Mouse (Mus musculus) midbrain, embryonic 10.5 days (tissue): ENCODE results near the gene Parvg. TPM values are rescaled to one million over a fixed set of nuclear protein-coding genes. Genes with fewer than 3 reads are reported as not detected.
A peak's percentile ranks its signal among the peaks of the same experiment; 100 is the strongest.

Experiments
- DNase-seq: peaks from one replicate; pipeline ENCODE4 v3.0.0-alpha.2; 2017; ENCODE audit warnings: low spot score
- H3K27ac ChIP-seq: fragments of 300-500 bp; sonication (generic); replicated peaks from 2 replicates; pipeline ENCODE4 v1.5.1; 2016; ENCODE audit warnings: mild to moderate bottlenecking
- H3K27me3 ChIP-seq: fragments of 300-500 bp; sonication (generic); 2 replicates; pipeline ENCODE4 v1.6.1; 2016; ENCODE audit warnings: low read depth, mild to moderate bottlenecking; ENCODE audit not compliant: poor library complexity, severe bottlenecking
- H3K36me3 ChIP-seq: fragments of 300-500 bp; sonication (generic); 2 replicates; pipeline ENCODE4 v1.6.1; 2016; ENCODE audit warnings: mild to moderate bottlenecking, moderate library complexity
- H3K4me1 ChIP-seq: fragments of 300-500 bp; sonication (generic); 2 replicates; pipeline ENCODE4 v1.6.1; 2016
- H3K4me3 ChIP-seq: fragments of 300-500 bp; sonication (generic); 2 replicates; pipeline ENCODE4 v1.5.1; 2016; ENCODE audit warnings: mild to moderate bottlenecking, moderate library complexity
- H3K9me3 ChIP-seq: fragments of 300-500 bp; sonication (generic); replicated peaks from 2 replicates; pipeline ENCODE4 v1.6.1; 2016; ENCODE audit warnings: mild to moderate bottlenecking
- WGBS: fragments of 180-500 bp; shearing (Covaris S2); methylation state at CpG from one replicate; pipeline ENCODE4 v1.1.7; 2016; 5-methylcytosine and 5-hydroxymethylcytosine counted together
- polyA plus RNA-seq: library from polyadenylated mRNA; unstranded; fragments of >200 nt; fragmentation: Nextera tagmentation; extraction: Ambion mirVana; gene quantifications from 2 replicates; pipeline ENCODE4 v1.2.1, GENCODE M21; 2016

Gene Parvg
- polyA plus RNA-seq, 1 experiment from 2014 or later, result 0.89 TPM

DNA sequence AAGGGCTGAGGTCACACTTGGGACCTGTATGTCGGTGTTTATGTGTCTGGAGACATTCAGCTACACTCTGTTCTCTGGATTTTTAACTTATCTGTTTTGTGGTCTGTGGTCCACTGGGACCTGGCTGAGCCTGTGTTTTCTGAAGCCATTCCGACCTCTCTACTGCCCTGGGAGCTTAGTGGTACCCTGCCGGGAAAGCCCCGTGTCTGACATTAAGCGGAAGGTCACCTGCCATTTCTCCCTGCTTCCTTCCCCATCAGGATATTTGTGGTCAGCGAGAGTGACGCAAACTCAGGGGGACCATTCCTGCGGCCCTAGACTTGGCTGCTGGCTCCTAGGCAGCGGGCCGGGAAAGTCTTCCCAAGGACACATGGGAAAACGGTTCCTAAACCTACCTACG is 30.2 kb upstream of the Parvg start:
- no peak for DNase-seq
- Histone ChIP-seq H3K27ac (peak overlapping the region; percentile 7; the same call in 1 of the 2 replicates), H3K4me1 (peaks cover 52% of the 10 kb centered on the region), H3K36me3 (peaks cover 10% of the 10 kb centered on the region; the same call in 1 of the 2 replicates), H3K27me3 (peaks cover 48% of the 10 kb centered on the region), H3K4me3 (no peak overlapping the region), H3K9me3 (no peaks in the 10 kb centered on the region)
- WGBS, result 70% methylated on average over 12 of the region's 12 CpGs

DNA sequence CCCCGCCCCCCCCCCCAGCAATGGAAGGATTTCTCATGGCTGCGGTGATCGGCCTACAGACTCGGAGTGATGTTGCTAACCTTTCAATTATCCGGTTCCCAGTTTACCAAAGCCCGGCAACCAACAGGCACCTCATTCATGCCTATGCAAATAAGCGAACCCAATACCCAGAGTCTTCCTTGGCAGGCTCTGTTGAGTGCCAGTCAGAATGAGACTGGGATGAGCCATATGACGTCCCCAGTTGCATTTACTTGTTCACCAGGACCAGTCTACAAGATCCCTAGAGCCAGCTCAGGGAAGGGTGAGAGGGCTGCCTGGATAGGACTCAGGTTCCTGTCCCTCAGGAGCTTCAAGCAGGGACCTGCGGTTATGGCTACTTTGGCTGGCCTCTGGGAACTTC is 29.4 kb upstream of the Parvg start:
- H3K4me1 ChIP-seq, result peaks cover 60% of the 10 kb centered on the region
- H3K27ac ChIP-seq, result 0 out of 2 replicates have a peak overlapping the region, but pooled peaks have one; percentile 7
- peaks cover 50% of the 10 kb centered on the region for H3K27me3 ChIP-seq
- 77% methylated on average over 9 of the region's 9 CpGs for WGBS
- no peak overlapping the region for H3K4me3 ChIP-seq
- no peaks in the 10 kb centered on the region for H3K9me3 ChIP-seq
- DNase-seq, result no peak
- H3K36me3 ChIP-seq, result peaks cover 10% of the 10 kb centered on the region; the same call in 1 of the 2 replicates

GRCm38 (mm10) chr15:84295225-84295624 is 28.6 kb upstream of the Parvg start:
- Histone ChIP-seq H3K36me3 (peaks cover 10% of the 10 kb centered on the region; the same call in 1 of the 2 replicates), H3K27ac (peak overlapping the region; percentile 34; the same call in 1 of the 2 replicates), H3K9me3 (no peaks in the 10 kb centered on the region), H3K4me3 (no peak overlapping the region), H3K4me1 (peaks cover 66% of the 10 kb centered on the region), H3K27me3 (peaks cover 50% of the 10 kb centered on the region)
- DNase-seq, result no peak
- 81% methylated on average over 10 of the region's 10 CpGs for WGBS

GRCm38 (mm10) chr15:84297454-84297853 is 26.4 kb upstream of the Parvg start:
- 69% methylated on average over 8 of the region's 8 CpGs for WGBS
- Histone ChIP-seq H3K36me3 (0 out of 2 replicates have a peak, but pooled peaks cover 4% of the 10 kb centered on the region), H3K4me3 (no peak overlapping the region), H3K9me3 (no peaks in the 10 kb centered on the region), H3K4me1 (peaks cover 82% of the 10 kb centered on the region), H3K27me3 (peaks cover 47% of the 10 kb centered on the region), H3K27ac (peak overlapping the region; percentile 93; the same call in 1 of the 2 replicates)
- DNase-seq, result no peak

GRCm38 (mm10) chr15:84298804-84299370 is 24.9 kb upstream of the Parvg start:
- peak overlapping the region; percentile 41 for H3K4me3 ChIP-seq
- no peaks in the 10 kb centered on the region for H3K9me3 ChIP-seq
- H3K36me3 ChIP-seq, result 0 out of 2 replicates have a peak, but pooled peaks cover 4% of the 10 kb centered on the region
- peak; percentile 74 for DNase-seq
- 23% methylated on average over 13 of the region's 13 CpGs for WGBS
- H3K27me3 ChIP-seq, result peaks cover 56% of the 10 kb centered on the region
- peak overlapping the region; percentile 93 for H3K27ac ChIP-seq
- peaks cover 91% of the 10 kb centered on the region for H3K4me1 ChIP-seq

- DNase-seq, result peak; percentile 84
- Histone ChIP-seq H3K9me3 (no peaks in the 10 kb centered on the region), H3K4me1 (peaks cover 92% of the 10 kb centered on the region), H3K4me3 (peak overlapping the region; percentile 41), H3K36me3 (0 out of 2 replicates have a peak, but pooled peaks cover 4% of the 10 kb centered on the region), H3K27me3 (peaks cover 57% of the 10 kb centered on the region), H3K27ac (peak overlapping the region; percentile 93)
- WGBS, result 11% methylated on average over 9 of the region's 9 CpGs
These were observed 24.0 kb upstream of the Parvg start for GRCm38 (mm10) chr15:84299662-84300333.

GRCm38 (mm10) chr15:84300591-84300990 is 23.2 kb upstream of the Parvg start:
- DNase-seq, result no peak
- 29% methylated on average over 2 of the region's 2 CpGs for WGBS
- H3K9me3 ChIP-seq, result no peaks in the 10 kb centered on the region
- peaks cover 94% of the 10 kb centered on the region for H3K4me1 ChIP-seq
- peaks cover 49% of the 10 kb centered on the region for H3K27me3 ChIP-seq
- 0 out of 2 replicates have a peak, but pooled peaks cover 1% of the 10 kb centered on the region for H3K36me3 ChIP-seq
- H3K4me3 ChIP-seq, result peak overlapping the region; percentile 41; the same call in 1 of the 2 replicates
- H3K27ac ChIP-seq, result peak overlapping the region; percentile 93

DNA sequence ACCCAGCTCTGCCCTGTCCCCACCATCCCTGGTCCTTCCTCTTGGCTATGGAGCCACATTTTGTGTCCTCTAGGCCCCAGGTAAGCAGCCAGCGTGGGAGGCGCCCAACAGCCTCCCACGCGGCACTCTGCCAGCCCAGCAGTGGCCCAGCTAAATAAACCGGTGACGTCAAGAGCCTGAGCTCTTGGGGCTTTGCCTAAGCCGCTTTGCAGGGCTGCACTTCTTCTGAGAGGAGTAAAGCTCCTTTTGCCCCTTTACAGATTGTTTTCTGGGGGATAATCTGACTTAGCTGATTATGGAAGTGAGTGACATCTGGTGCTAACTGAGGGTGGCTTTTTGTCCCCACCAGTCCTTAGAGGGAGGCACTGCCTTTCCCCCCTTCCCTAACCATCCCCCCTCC is 22.8 kb upstream of the Parvg start:
- no peaks in the 10 kb centered on the region for H3K36me3 ChIP-seq
- peak overlapping the region; percentile 41; the same call in 1 of the 2 replicates for H3K4me3 ChIP-seq
- peaks cover 47% of the 10 kb centered on the region for H3K27me3 ChIP-seq
- H3K9me3 ChIP-seq, result no peaks in the 10 kb centered on the region
- DNase-seq, result peak; percentile 79
- H3K27ac ChIP-seq, result peak overlapping the region; percentile 93
- H3K4me1 ChIP-seq, result peaks cover 98% of the 10 kb centered on the region
- WGBS, result 3% methylated on average over 7 of the region's 7 CpGs

DNA sequence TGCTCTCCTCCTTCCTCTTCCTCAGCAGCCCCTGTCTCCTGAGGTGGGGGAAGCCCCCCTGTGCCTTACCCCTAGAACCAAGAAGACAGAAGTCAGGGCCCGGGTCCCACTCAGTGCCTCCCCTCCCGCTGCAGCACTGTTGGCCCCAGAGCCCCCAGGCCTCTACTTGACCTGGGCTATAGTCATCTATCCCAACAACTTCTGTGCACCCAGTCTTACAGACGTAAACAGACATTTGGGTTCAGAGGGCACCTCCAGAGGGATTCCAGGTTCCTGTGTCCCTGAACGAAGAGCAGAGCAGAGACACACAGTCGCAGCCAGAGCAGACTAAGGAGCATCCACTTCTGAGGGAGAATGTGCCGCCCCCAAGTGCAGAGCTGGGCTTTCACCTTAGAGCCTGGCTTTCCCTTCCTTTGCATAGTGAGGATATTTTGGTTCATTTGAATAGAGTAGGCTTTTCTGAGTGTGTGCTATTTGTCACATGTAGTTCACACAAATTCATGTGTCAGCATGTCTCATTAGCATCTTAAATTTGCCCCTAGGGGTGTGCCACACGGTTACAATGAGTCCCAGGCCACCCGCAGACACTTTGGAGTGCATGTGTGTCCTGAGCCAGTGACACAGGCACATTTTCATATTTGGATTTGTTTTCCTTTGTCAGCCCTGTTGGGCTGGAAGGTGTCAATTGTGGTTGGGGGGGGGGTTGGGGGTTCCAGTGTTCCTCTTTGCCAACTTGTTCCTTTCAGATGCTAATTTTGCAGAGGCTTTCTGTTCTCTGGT is 22.0 kb upstream of the Parvg start:
- Histone ChIP-seq H3K27ac (peak overlapping the region; percentile 93), H3K9me3 (no peaks in the 10 kb centered on the region), H3K4me1 (peaks cover 92% of the 10 kb centered on the region), H3K27me3 (peaks cover 39% of the 10 kb centered on the region), H3K4me3 (peak overlapping the region; percentile 41), H3K36me3 (peaks cover 2% of the 10 kb centered on the region)
- WGBS, result 14% methylated on average over 8 of the region's 8 CpGs
- peak; percentile 46 for DNase-seq

GRCm38 (mm10) chr15:84303264-84303663 is 20.6 kb upstream of the Parvg start:
- peaks cover 83% of the 10 kb centered on the region for H3K4me1 ChIP-seq
- peak overlapping the region; percentile 93 for H3K27ac ChIP-seq

DNA sequence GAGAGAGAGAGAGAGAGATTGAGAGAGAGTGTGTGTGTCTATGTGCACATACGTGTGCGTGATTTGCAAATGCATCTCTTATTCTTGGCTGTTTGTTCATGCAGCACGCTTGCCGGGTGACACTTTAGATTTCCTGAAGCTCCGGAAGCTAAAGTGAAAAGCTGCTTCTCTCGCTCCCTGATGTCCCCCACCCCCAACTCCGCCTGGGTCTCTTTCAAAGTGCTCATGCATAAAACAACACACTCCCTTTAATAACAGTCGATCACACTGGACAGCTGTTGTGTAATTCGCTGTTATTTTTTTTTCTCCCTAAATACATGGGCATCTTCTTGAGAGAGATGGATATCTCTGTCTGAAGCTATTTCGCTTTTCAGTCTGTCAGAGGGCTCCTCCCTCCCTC is 18.5 kb upstream of the Parvg start:
- peaks cover 5% of the 10 kb centered on the region; the same call in 1 of the 2 replicates for H3K9me3 ChIP-seq
- no peak for DNase-seq
- peak overlapping the region; percentile 93 for H3K27ac ChIP-seq
- peaks cover 78% of the 10 kb centered on the region for H3K4me1 ChIP-seq
- peaks cover 13% of the 10 kb centered on the region for H3K36me3 ChIP-seq
- WGBS, result 72% methylated on average over 10 of the region's 10 CpGs
- H3K27me3 ChIP-seq, result peaks cover 19% of the 10 kb centered on the region
- H3K4me3 ChIP-seq, result no peak overlapping the region

More at GRCm38 (mm10) chr15:84303264-84303663, 20.6 kb upstream of the Parvg start:
- whole genome bisulfite sequencing, result 46% methylated on average over 10 of the region's 10 CpGs
- no peak for DNase-seq
- peaks cover 13% of the 10 kb centered on the region for H3K36me3 ChIP-seq
- H3K9me3 ChIP-seq, result peaks cover 5% of the 10 kb centered on the region; the same call in 1 of the 2 replicates
- H3K4me3 ChIP-seq, result peak overlapping the region; percentile 29; the same call in 1 of the 2 replicates
- H3K27me3 ChIP-seq, result peaks cover 25% of the 10 kb centered on the region

DNA sequence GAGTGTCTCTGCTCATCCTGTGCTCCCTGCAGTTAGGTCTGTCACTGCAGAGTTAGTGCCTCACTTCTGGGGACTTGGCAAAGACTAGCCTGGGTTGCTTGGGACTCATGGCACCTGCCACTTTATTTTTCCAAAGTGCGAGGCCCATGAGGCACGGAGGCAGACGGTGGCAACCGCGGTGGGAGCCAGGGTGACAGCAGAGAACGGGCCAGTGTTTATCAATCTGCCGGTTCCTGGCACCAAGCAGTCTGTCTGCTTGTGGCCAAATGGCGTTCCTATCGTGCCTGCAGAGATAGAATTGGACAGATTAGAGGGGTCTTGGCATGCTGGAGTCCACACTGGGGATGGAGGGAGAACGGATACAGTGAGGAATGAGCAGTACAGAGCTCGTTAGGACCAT is 13.6 kb upstream of the Parvg start:
- Histone ChIP-seq H3K4me3 (no peak overlapping the region), H3K4me1 (peaks cover 78% of the 10 kb centered on the region), H3K36me3 (peaks cover 13% of the 10 kb centered on the region), H3K27me3 (peaks cover 37% of the 10 kb centered on the region), H3K27ac (peak overlapping the region; percentile 69), H3K9me3 (peaks cover 5% of the 10 kb centered on the region; the same call in 1 of the 2 replicates)
- 86% methylated on average over 11 of the region's 11 CpGs for WGBS
- no peak for DNase-seq
